Mouse (Mus musculus): Measurements from ENCODE around the gene Kdm5a. TPM values are rescaled to one million over a fixed set of nuclear protein-coding genes. Genes with fewer than 3 reads are reported as not detected.

Gene Kdm5a
- polyA plus RNA-seq, 2 experiments = 13.5 to 45.4 TPM

DNA sequence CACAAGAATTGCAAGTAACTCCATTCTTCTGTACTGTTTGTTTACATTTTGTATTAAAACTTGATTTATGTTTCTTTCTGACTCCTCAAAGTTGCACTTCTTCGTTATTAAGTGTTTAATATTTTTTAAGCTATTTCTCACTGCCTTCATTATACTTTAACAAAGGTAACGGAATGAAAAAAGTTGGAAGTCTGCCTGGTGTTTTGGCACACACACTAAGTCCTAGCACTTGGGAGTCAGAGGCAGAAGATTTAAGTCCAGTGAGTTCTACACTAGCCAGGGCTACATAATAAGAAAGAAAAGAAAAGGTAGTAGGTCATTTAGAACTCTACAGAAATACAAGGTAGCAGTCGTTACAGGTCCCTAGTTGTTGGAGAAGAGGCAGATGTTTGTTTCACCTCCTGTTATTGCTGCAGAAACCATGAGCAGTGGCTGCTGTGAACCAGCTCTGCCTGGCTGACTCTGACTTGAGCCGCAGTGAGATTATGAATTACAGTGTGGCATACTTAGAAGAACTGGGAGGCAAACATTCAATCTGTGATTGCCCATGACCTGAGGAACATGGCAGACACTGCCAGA lies 78.3 kb downstream of the Kdm5a start:
- ATAC-seq (ENCODE audit: low FRiP score, low read depth) (no peak), DNase-seq (ENCODE audit: low spot score) (no peak)
- Histone ChIP-seq H3K27me3 (ENCODE audit: control insufficient read depth, insufficient read depth, low read length) (no peaks in the 10 kb centered on the region), H3K9ac (ENCODE audit: low read depth, low read length, severe bottlenecking) (no peak overlapping the region), H3K27ac (replicated peaks; ENCODE audit: low read depth, low read length) (no peak overlapping the region), H3K9me3 (ENCODE audit: control insufficient read depth, low read length) (no peaks in the 10 kb centered on the region), H3K36me3 (ENCODE audit: control insufficient read depth, insufficient read depth, low read length) (peaks cover 52% of the 10 kb centered on the region), H3K4me2 (replicated peaks; ENCODE audit: low read depth, low read length, severe bottlenecking) (no peak overlapping the region), H3K4me3 (replicated peaks; ENCODE audit: low read length) (no peak overlapping the region), H3K4me1 (ENCODE audit: control insufficient read depth, insufficient read depth, low read length) (no peaks in the 10 kb centered on the region)
- TF ChIP-seq POLR2A (IDR thresholded peaks at IDR 0.05; ENCODE audit: borderline replicate concordance, extremely low read depth, insufficient read depth, insufficient read length) = no peak
- WGBS = 91% methylated on average over 4 of the region's 4 CpGs

DNA sequence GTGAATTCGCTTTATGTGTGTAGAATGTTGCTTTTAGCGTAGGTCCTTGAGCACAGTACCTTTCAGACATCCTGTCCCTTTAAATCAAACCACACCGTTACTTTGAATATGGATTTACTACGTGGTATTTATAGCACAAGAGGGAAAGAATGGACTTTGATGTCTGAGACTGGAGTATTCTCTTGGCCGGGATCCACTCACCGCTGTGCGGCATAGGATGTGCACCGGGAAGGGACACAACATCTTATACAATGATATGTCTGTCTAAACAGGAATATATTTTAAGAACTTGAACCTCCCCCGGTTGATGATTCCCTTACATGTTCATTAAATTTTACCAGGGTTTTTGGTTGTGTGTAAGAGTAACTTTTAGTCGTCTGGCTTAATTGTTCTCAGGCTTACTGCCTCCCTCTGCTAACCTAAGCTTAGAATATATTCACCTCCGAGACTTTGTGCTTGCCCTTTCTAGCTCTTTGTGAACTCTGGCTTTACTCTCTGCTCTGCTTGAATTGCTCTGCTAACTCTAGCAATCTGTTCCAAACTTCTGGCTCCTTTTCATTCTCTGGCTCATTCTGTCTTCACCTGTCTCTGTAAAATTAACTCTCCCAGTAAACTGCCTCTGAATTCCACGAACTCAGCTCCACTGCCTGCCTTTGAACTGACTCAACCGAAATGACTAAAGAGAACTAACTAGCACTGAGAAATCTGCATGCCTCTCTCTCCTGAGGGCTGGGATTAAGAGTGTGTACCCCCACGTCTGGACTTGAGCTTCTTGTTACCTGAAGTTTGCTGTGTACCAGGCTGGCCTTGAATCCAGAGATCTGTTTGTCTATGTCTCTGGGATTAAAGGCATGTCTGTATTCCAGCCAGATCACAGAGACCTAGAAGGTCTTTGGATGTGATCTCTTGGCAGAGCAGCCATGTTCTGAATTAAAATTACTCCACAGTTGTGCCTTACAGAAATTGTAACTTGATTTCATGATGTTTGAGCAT lies 79.7 kb downstream of the Kdm5a start:
- no peak for ATAC-seq (ENCODE audit: low FRiP score, low read depth)
- Histone ChIP-seq H3K27ac (replicated peaks; ENCODE audit: low read depth, low read length) (no peak overlapping the region), H3K36me3 (ENCODE audit: control insufficient read depth, insufficient read depth, low read length) (peaks cover 41% of the 10 kb centered on the region), H3K27me3 (ENCODE audit: control insufficient read depth, insufficient read depth, low read length) (no peaks in the 10 kb centered on the region), H3K4me3 (replicated peaks; ENCODE audit: low read length) (no peak overlapping the region), H3K9ac (ENCODE audit: low read depth, low read length, severe bottlenecking) (no peak overlapping the region), H3K9me3 (ENCODE audit: control insufficient read depth, low read length) (no peaks in the 10 kb centered on the region), H3K4me1 (ENCODE audit: control insufficient read depth, insufficient read depth, low read length) (no peaks in the 10 kb centered on the region), H3K4me2 (replicated peaks; ENCODE audit: low read depth, low read length, severe bottlenecking) (no peak overlapping the region)
- no peak for DNase-seq (ENCODE audit: low spot score)
- WGBS = 53% methylated on average over 14 of the region's 14 CpGs
- no peak for TF ChIP-seq POLR2A (IDR thresholded peaks at IDR 0.05; ENCODE audit: borderline replicate concordance, extremely low read depth, insufficient read depth, insufficient read length)

DNA sequence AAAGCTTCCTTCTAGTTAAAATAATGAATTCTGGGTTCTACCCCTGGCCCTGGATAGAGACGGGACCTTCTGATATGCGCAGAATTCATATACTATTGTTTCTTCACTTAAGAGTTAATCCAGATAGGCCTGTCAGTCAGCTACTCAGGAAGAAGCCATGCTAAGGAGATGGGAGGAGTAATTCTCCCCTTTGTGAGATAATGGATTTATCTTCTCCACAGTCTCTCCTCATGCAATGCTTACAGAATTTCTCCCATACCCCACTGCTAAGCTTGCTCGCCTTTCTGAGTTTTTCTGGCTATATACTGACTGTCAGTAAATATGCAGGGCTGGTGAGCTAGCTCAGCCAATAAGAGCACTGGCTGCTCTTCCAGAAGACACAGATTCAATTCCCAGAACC lies 86.3 kb downstream of the Kdm5a start:
- ATAC-seq (ENCODE audit: low FRiP score, low read depth) = no peak
- Histone ChIP-seq H3K9ac (ENCODE audit: low read depth, low read length, severe bottlenecking) (no peak overlapping the region), H3K4me2 (replicated peaks; ENCODE audit: low read depth, low read length, severe bottlenecking) (no peak overlapping the region), H3K4me3 (replicated peaks; ENCODE audit: low read length) (no peak overlapping the region), H3K9me3 (ENCODE audit: control insufficient read depth, low read length) (no peaks in the 10 kb centered on the region), H3K4me1 (ENCODE audit: control insufficient read depth, insufficient read depth, low read length) (0 out of 2 replicates have a peak, but pooled peaks cover 3% of the 10 kb centered on the region), H3K27me3 (ENCODE audit: control insufficient read depth, insufficient read depth, low read length) (no peaks in the 10 kb centered on the region), H3K36me3 (ENCODE audit: control insufficient read depth, insufficient read depth, low read length) (no peaks in the 10 kb centered on the region), H3K27ac (replicated peaks; ENCODE audit: low read depth, low read length) (no peak overlapping the region)
- no peak for TF ChIP-seq POLR2A (IDR thresholded peaks at IDR 0.05; ENCODE audit: borderline replicate concordance, extremely low read depth, insufficient read depth, insufficient read length)
- 90% methylated on average over 3 of the region's 3 CpGs for WGBS
- DNase-seq (ENCODE audit: low spot score) = no peak

DNA sequence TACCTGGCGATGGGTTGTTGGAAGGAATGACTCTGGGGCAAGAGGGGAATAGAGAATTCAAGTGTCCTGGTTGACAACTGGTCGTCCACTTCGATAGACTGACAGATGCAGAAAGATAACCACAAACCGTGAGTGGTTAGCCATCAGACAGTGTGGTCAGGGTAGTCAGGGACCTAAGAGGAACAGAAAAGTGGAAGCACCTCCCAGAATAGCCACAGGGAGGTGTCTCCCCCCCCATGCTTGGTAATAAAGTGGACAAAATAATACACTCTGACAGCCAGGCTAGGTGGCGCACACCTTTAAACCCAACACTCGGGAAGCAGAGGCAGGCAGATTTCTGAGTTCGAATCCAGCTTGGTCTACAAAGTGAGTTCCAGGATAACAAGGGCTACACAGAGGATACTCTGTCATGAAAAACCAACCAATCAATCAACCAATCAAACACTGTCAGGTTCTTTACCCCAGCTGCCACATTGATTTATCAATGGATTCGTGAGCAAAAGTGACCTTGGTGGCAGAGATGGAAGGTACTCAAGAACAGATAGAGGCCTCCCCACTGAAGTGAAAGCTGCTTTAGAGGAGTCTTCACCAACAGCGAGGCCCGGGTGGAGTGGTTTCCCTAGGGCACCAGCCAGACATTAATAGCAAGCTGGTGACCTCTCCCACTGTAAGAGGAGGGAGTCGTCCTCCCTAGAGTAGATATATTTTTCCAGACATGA lies 88.6 kb downstream of the Kdm5a start:
- Histone ChIP-seq H3K27me3 (ENCODE audit: control insufficient read depth, insufficient read depth, low read length) (no peaks in the 10 kb centered on the region), H3K4me1 (ENCODE audit: control insufficient read depth, insufficient read depth, low read length) (0 out of 2 replicates have a peak, but pooled peaks cover 3% of the 10 kb centered on the region), H3K4me3 (replicated peaks; ENCODE audit: low read length) (no peak overlapping the region), H3K36me3 (ENCODE audit: control insufficient read depth, insufficient read depth, low read length) (no peaks in the 10 kb centered on the region), H3K9ac (ENCODE audit: low read depth, low read length, severe bottlenecking) (no peak overlapping the region), H3K27ac (replicated peaks; ENCODE audit: low read depth, low read length) (no peak overlapping the region), H3K9me3 (ENCODE audit: control insufficient read depth, low read length) (no peaks in the 10 kb centered on the region), H3K4me2 (replicated peaks; ENCODE audit: low read depth, low read length, severe bottlenecking) (no peak overlapping the region)
- no peak for TF ChIP-seq POLR2A (IDR thresholded peaks at IDR 0.05; ENCODE audit: borderline replicate concordance, extremely low read depth, insufficient read depth, insufficient read length)
- ATAC-seq (ENCODE audit: low FRiP score, low read depth) (no peak), DNase-seq (ENCODE audit: low spot score) (no peak)
- WGBS = 89% methylated on average over 11 of the region's 11 CpGs

DNA sequence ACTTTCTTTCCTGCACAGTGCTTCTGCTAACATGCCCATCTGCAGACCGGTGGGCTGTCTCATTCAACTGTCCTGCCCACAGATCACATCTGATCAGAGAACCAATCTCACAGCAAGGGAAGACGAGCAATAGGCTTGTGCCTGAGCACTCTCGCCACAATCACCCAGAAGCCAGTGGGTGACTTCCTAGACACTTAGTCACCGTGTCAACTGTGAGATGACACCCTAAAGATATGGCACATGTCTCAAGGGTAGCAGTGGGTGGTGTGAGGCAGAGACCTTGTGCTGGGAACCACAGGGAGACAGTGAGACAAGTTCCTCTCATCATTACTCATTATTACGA lies 89.2 kb downstream of the Kdm5a start:
- no peak for ATAC-seq (ENCODE audit: low FRiP score, low read depth)
- no peak overlapping the region for H3K9ac ChIP-seq (ENCODE audit: low read depth, low read length, severe bottlenecking)
- no peak overlapping the region for H3K27ac ChIP-seq (replicated peaks; ENCODE audit: low read depth, low read length)
- no peaks in the 10 kb centered on the region for H3K9me3 ChIP-seq (ENCODE audit: control insufficient read depth, low read length)
- no peak overlapping the region for H3K4me2 ChIP-seq (replicated peaks; ENCODE audit: low read depth, low read length, severe bottlenecking)
- WGBS = 82% methylated on average over 5 of the region's 5 CpGs
- H3K4me3 ChIP-seq (replicated peaks; ENCODE audit: low read length) = no peak overlapping the region
- no peaks in the 10 kb centered on the region for H3K27me3 ChIP-seq (ENCODE audit: control insufficient read depth, insufficient read depth, low read length)
- no peaks in the 10 kb centered on the region for H3K36me3 ChIP-seq (ENCODE audit: control insufficient read depth, insufficient read depth, low read length)
- 0 out of 2 replicates have a peak, but pooled peaks cover 3% of the 10 kb centered on the region for H3K4me1 ChIP-seq (ENCODE audit: control insufficient read depth, insufficient read depth, low read length)
- no peak for TF ChIP-seq POLR2A (IDR thresholded peaks at IDR 0.05; ENCODE audit: borderline replicate concordance, extremely low read depth, insufficient read depth, insufficient read length)
- DNase-seq (ENCODE audit: low spot score) = no peak
